Mouse (Mus musculus) brain, embryonic 14.5 days (tissue): Measurements from ENCODE around the gene Pcsk2.

Experiments used
- CTCF ChIP-seq: fragments of 200-500 bp; IDR thresholded peaks from 2 replicates; pipeline ENCODE4 v1.5.1; 2012; ENCODE audit warnings: inconsistent platforms, mild to moderate bottlenecking, moderate library complexity, borderline replicate concordance; ENCODE audit not compliant: insufficient read depth, insufficient read length; ENCODE audit errors: extremely low read depth
- POLR2A ChIP-seq: fragments of 200-500 bp; IDR thresholded peaks from 2 replicates; pipeline ENCODE4 v1.6.1; 2012; ENCODE audit warnings: mild to moderate bottlenecking, inconsistent platforms, borderline replicate concordance; ENCODE audit not compliant: poor library complexity, insufficient read depth, insufficient read length, severe bottlenecking; ENCODE audit errors: extremely low read depth

- TF ChIP-seq CTCF (no peak), POLR2A (no peak)
These were observed 108.7 kb downstream of the Pcsk2 start for GRCm38 (mm10) chr2:143654621-143655020.
